Mouse (Mus musculus): ENCODE measurements around the gene Naxd. TPM values are rescaled to one million over a fixed set of nuclear protein-coding genes. Genes with fewer than 3 reads are reported as not detected.

Gene Naxd
- polyA plus RNA-seq, 1 experiment from 2014 or later: 70.0 TPM

- H3K27me3 ChIP-seq: 0 out of 2 replicates have a peak, but pooled peaks cover 3% of the 10 kb centered on the region
- H3K4me2 ChIP-seq: peak overlapping the region; percentile 92
- 18% methylated on average over 4 of the region's 4 CpGs for WGBS
- no peaks in the 10 kb centered on the region for H3K9me3 ChIP-seq (replicated peaks)
- no peak; the same call in 1 of the 2 replicates for ATAC-seq (replicated peaks; ENCODE audit: insufficient number of reproducible peaks, insufficient read depth, low FRiP score, low read depth)
- H3K36me3 ChIP-seq: 0 out of 2 replicates have a peak, but pooled peaks cover 3% of the 10 kb centered on the region
- peaks cover 57% of the 10 kb centered on the region for H3K4me1 ChIP-seq (replicated peaks)
- H3K27ac ChIP-seq: peak overlapping the region; percentile 93
- H3K4me3 ChIP-seq: 0 out of 2 replicates have a peak overlapping the region, but pooled peaks have one; percentile 4
- peak overlapping the region; percentile 36 for H3K9ac ChIP-seq
These were observed 24.2 kb upstream of the Naxd start for GRCm38 (mm10) chr8:11473072-11473471.

- 13% methylated on average over 9 of the region's 10 CpGs for WGBS
- H3K9ac ChIP-seq: peak overlapping the region; percentile 32; the same call in 1 of the 2 replicates
- H3K9me3 ChIP-seq (replicated peaks): no peaks in the 10 kb centered on the region
- peak overlapping the region; percentile 92 for H3K4me2 ChIP-seq
- ATAC-seq (replicated peaks; ENCODE audit: insufficient number of reproducible peaks, insufficient read depth, low FRiP score, low read depth): no peak
- H3K36me3 ChIP-seq: no peaks in the 10 kb centered on the region
- H3K4me3 ChIP-seq: peak overlapping the region; percentile 72
- H3K4me1 ChIP-seq (replicated peaks): peaks cover 65% of the 10 kb centered on the region
- H3K27me3 ChIP-seq: peaks cover 6% of the 10 kb centered on the region; the same call in 1 of the 2 replicates
- H3K27ac ChIP-seq: peak overlapping the region; percentile 93
These were observed 21.9 kb upstream of the Naxd start for GRCm38 (mm10) chr8:11475397-11475796.

- Histone ChIP-seq H3K27me3 (peaks cover 6% of the 10 kb centered on the region; the same call in 1 of the 2 replicates), H3K9me3 (replicated peaks) (no peaks in the 10 kb centered on the region), H3K4me3 (peak overlapping the region; percentile 72), H3K4me1 (replicated peaks) (peaks cover 64% of the 10 kb centered on the region), H3K27ac (peak overlapping the region; percentile 93), H3K4me2 (peak overlapping the region; percentile 92), H3K9ac (peak overlapping the region; percentile 54; the same call in 1 of the 2 replicates), H3K36me3 (no peaks in the 10 kb centered on the region)
- 15% methylated on average over 2 of the region's 2 CpGs for WGBS
- ATAC-seq (replicated peaks; ENCODE audit: insufficient number of reproducible peaks, insufficient read depth, low FRiP score, low read depth): no peak
These were observed 21.4 kb upstream of the Naxd start for GRCm38 (mm10) chr8:11475876-11476275.

- Histone ChIP-seq H3K4me3 (peak overlapping the region; percentile 72), H3K36me3 (no peaks in the 10 kb centered on the region), H3K27me3 (peaks cover 6% of the 10 kb centered on the region), H3K9me3 (replicated peaks) (no peaks in the 10 kb centered on the region), H3K4me1 (replicated peaks) (peaks cover 58% of the 10 kb centered on the region), H3K4me2 (peak overlapping the region; percentile 92), H3K27ac (peak overlapping the region; percentile 93), H3K9ac (peak overlapping the region; percentile 54)
- 0 out of 2 replicates have a peak, but pooled peaks have one; percentile 23 for ATAC-seq (replicated peaks; ENCODE audit: insufficient number of reproducible peaks, insufficient read depth, low FRiP score, low read depth)
- WGBS: 10% methylated on average over 24 of the region's 24 CpGs
These were observed 20.7 kb upstream of the Naxd start for GRCm38 (mm10) chr8:11476338-11477177.

GRCm38 (mm10) chr8:11477178-11477553, 20.1 kb upstream of the Naxd start:
- Histone ChIP-seq H3K27me3 (peaks cover 6% of the 10 kb centered on the region), H3K4me1 (replicated peaks) (peaks cover 59% of the 10 kb centered on the region)
- 3% methylated on average over 9 of the region's 9 CpGs for WGBS

GRCm38 (mm10) chr8:11477811-11478761, 19.2 kb upstream of the Naxd start, which contains the start of gene Rab20:
Rab20 (minus strand) TSS chr8:11478710.
- H3K4me2 ChIP-seq: peak within 1 kb of the TSS; percentile 92
- no peaks in the 10 kb centered on the region for H3K36me3 ChIP-seq
- H3K4me1 ChIP-seq (replicated peaks): peaks cover 56% of the 10 kb centered on the region
- H3K27ac ChIP-seq: peak within 1 kb of the TSS; percentile 93
- WGBS: under 1% methylated on average over 69 of the region's 69 CpGs
- peak; percentile 65 for ATAC-seq (replicated peaks; ENCODE audit: insufficient number of reproducible peaks, insufficient read depth, low FRiP score, low read depth)
- peaks cover 6% of the 10 kb centered on the region for H3K27me3 ChIP-seq
- H3K9me3 ChIP-seq (replicated peaks): no peaks in the 10 kb centered on the region
- peak within 1 kb of the TSS; percentile 77 for H3K9ac ChIP-seq
- H3K4me3 ChIP-seq: peak within 1 kb of the TSS; percentile 72

More at GRCm38 (mm10) chr8:11477178-11477553, 20.1 kb upstream of the Naxd start:
- H3K4me3 ChIP-seq: peak overlapping the region; percentile 72
- H3K9ac ChIP-seq: peak overlapping the region; percentile 54
- H3K27ac ChIP-seq: peak overlapping the region; percentile 93
- no peak for ATAC-seq (replicated peaks; ENCODE audit: insufficient number of reproducible peaks, insufficient read depth, low FRiP score, low read depth)
- H3K36me3 ChIP-seq: no peaks in the 10 kb centered on the region
- H3K9me3 ChIP-seq (replicated peaks): no peaks in the 10 kb centered on the region
- H3K4me2 ChIP-seq: peak overlapping the region; percentile 92

DNA sequence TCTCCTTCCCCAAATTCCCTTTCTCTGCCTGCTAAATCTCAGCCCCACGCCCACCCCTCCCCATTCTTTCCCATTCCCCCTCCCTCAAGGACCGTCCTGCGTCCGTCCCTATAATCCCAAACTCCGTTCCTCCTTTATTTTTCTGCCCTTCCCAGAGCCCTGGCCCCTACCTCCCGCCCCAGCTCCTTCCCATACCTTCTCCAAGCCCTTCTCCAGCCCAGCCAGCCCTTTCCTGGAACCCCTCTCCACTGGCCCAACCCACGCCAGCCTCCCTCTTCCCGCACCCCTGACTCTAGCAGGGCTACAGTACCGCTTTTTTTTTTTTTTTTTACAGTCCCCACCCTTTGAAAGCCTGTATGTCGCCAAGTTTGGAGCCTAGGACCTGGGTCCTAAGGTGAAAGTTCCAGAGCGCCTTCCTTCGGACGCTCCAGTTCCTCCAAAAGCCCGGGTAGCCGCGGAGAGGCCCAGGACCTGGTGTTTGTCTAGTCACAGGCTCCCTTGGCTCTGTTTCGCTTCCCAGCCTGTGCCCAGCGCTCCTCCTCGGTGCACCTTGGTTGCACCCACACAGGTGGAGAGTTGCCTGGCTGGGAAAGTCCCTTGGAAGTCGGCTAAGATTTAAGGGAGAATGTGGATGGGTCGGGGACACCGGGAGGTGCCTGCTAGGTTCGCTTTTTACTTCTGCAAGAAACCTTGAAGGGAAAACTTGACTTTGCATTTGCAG, 18.3 kb upstream of the Naxd start:
- H3K9ac ChIP-seq: peak overlapping the region; percentile 77
- ATAC-seq (replicated peaks; ENCODE audit: insufficient number of reproducible peaks, insufficient read depth, low FRiP score, low read depth): no peak; the same call in 1 of the 2 replicates
- peak overlapping the region; percentile 93 for H3K27ac ChIP-seq
- H3K4me1 ChIP-seq (replicated peaks): peaks cover 47% of the 10 kb centered on the region
- peaks cover 6% of the 10 kb centered on the region for H3K27me3 ChIP-seq
- H3K9me3 ChIP-seq (replicated peaks): no peaks in the 10 kb centered on the region
- peak overlapping the region; percentile 72 for H3K4me3 ChIP-seq
- H3K4me2 ChIP-seq: peak overlapping the region; percentile 92
- 5% methylated on average over 23 of the region's 23 CpGs for WGBS
- H3K36me3 ChIP-seq: no peaks in the 10 kb centered on the region

DNA sequence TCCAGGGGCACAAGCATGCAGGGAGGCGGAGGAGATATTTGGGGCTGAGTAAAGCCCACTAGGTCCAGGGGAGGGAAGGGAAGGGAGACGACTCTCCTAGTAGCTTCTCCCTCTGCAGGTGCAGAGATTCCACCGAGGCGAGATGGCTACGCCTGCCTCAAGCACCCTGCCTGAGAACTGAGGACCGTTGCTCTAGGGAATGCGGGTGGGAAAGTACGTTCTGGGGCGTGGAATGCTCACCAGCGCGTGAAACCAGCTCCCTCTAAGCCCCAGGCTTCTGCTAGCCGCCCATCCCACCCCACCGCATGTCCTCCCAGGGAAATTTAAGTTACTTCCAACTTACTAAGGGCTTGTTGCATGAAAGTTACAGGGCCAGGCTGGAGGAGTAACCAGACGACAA, 17.7 kb upstream of the Naxd start:
- H3K9me3 ChIP-seq (replicated peaks): no peaks in the 10 kb centered on the region
- peak overlapping the region; percentile 92 for H3K4me2 ChIP-seq
- 21% methylated on average over 14 of the region's 14 CpGs for WGBS
- H3K36me3 ChIP-seq: no peaks in the 10 kb centered on the region
- peaks cover 6% of the 10 kb centered on the region for H3K27me3 ChIP-seq
- H3K4me1 ChIP-seq (replicated peaks): peaks cover 42% of the 10 kb centered on the region
- peak overlapping the region; percentile 77 for H3K9ac ChIP-seq
- ATAC-seq (replicated peaks; ENCODE audit: insufficient number of reproducible peaks, insufficient read depth, low FRiP score, low read depth): no peak
- H3K27ac ChIP-seq: peak overlapping the region; percentile 93
- peak overlapping the region; percentile 72 for H3K4me3 ChIP-seq

DNA sequence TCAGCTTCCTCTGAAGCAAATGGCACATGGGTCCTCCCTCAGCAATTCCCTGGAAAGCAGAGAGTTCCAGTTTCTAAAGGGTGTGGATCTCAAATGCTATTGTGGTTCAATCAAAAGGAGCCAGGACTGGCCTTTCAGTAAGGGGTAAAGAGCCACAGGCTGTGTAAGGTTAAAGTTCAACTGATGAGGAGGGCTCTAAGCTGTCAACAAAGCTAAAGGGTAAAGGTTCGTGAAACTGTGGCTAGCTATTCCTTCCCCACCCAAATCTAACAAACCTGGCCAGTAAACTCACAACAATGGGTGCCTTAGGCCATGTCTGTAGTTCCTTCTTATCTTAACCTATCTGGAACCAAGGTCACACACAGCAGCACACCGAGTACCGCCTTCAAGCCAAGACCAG, 15.4 kb upstream of the Naxd start:
- Histone ChIP-seq H3K27me3 (peaks cover 3% of the 10 kb centered on the region), H3K4me1 (replicated peaks) (peaks cover 30% of the 10 kb centered on the region), H3K9me3 (replicated peaks) (no peaks in the 10 kb centered on the region), H3K9ac (no peak overlapping the region), H3K27ac (peak overlapping the region; percentile 88), H3K36me3 (no peaks in the 10 kb centered on the region), H3K4me2 (no peak overlapping the region), H3K4me3 (no peak overlapping the region)
- ATAC-seq (replicated peaks; ENCODE audit: insufficient number of reproducible peaks, insufficient read depth, low FRiP score, low read depth): no peak
- WGBS: 65% methylated on average over 3 of the region's 3 CpGs

- no peak overlapping the region for H3K4me2 ChIP-seq
These were observed 14.8 kb upstream of the Naxd start for GRCm38 (mm10) chr8:11482537-11482936.

More at GRCm38 (mm10) chr8:11482537-11482936, 14.8 kb upstream of the Naxd start:
- WGBS: 36% methylated on average over 3 of the region's 3 CpGs
- Histone ChIP-seq H3K27ac (peak overlapping the region; percentile 88), H3K27me3 (peaks cover 3% of the 10 kb centered on the region), H3K4me1 (replicated peaks) (peaks cover 26% of the 10 kb centered on the region), H3K4me3 (no peak overlapping the region), H3K9me3 (replicated peaks) (no peaks in the 10 kb centered on the region), H3K36me3 (no peaks in the 10 kb centered on the region), H3K9ac (no peak overlapping the region)
- peak; percentile 48; the same call in 1 of the 2 replicates for ATAC-seq (replicated peaks; ENCODE audit: insufficient number of reproducible peaks, insufficient read depth, low FRiP score, low read depth)

Measured in heart, embryonic 15.5 days (tissue).